Mouse (Mus musculus) liver, adult 2 months (tissue): ENCODE measurements at regions not wholly inside any gene's neighbourhood (a gene's known extent, or its start where the extent isn't known, plus 50 kb on each side); places are given as distances from the start of the nearest gene placed in this dataset.

Experiments used
- CTCF ChIP-seq: fragments of 200-500 bp; IDR thresholded peaks from 2 replicates; pipeline ENCODE4 v1.5.1; 2011; ENCODE audit warnings: low read depth, low read length, control low read depth
- POLR2A ChIP-seq: fragments of 200-500 bp; IDR thresholded peaks from 2 replicates; pipeline ENCODE4 v1.6.1; 2011; ENCODE audit warnings: low read length, control low read depth; ENCODE audit not compliant: insufficient read depth; ENCODE audit errors: extremely low read depth

- TF ChIP-seq CTCF: no peak
- TF ChIP-seq POLR2A: no peak
These were observed 401.2 kb upstream of the Jmjd1c start for GRCm38 (mm10) chr10:66694549-66695285.
